Mouse (Mus musculus) stomach, postnatal 0 days (tissue): ENCODE results near the gene Cyb561d2. TPM values are rescaled to one million over a fixed set of nuclear protein-coding genes. Genes with fewer than 3 reads are reported as not detected.

Experiments used
- ATAC-seq: fragments of 200-750 bp; cut with Nextera tagmentation; 2 replicates; pipeline ENCODE4 v1.8.0; 2017; ENCODE audit not compliant: low FRiP score, low TSS enrichment
- DNase-seq: peaks from one replicate; pipeline ENCODE4 v3.0.0-alpha.2; 2016; ENCODE audit warnings: low spot score
- H3K27ac ChIP-seq: fragments of 300-500 bp; sonication (generic); replicated peaks from 2 replicates; pipeline ENCODE4 v1.5.1; 2014; ENCODE audit warnings: mild to moderate bottlenecking, control low read depth
- H3K27me3 ChIP-seq: fragments of 300-500 bp; sonication (generic); 2 replicates; pipeline ENCODE4 v1.6.1; 2014; ENCODE audit warnings: low read length; ENCODE audit not compliant: control insufficient read depth, insufficient read depth
- H3K36me3 ChIP-seq: fragments of 300-500 bp; sonication (generic); 2 replicates; pipeline ENCODE4 v1.6.1; 2014; ENCODE audit warnings: low read length, mixed read lengths; ENCODE audit not compliant: control insufficient read depth, insufficient read depth
- H3K4me1 ChIP-seq: fragments of 300-500 bp; sonication (generic); replicated peaks from 2 replicates; pipeline ENCODE4 v1.6.1; 2014; ENCODE audit warnings: antibody characterized with exemption; ENCODE audit not compliant: control insufficient read depth, insufficient read depth
- H3K4me2 ChIP-seq: fragments of 300-500 bp; sonication (generic); replicated peaks from 2 replicates; pipeline ENCODE4 v1.6.1; 2014; ENCODE audit warnings: low read depth, mild to moderate bottlenecking, control low read depth, moderate library complexity
- H3K4me3 ChIP-seq: fragments of 300-500 bp; sonication (generic); 2 replicates; pipeline ENCODE4 v1.5.1; 2014; ENCODE audit warnings: low read depth, low read length, control low read depth
- H3K9ac ChIP-seq: fragments of 300-500 bp; sonication (generic); 2 replicates; pipeline ENCODE4 v1.6.1; 2014; ENCODE audit warnings: mild to moderate bottlenecking, low read length, control low read depth, mixed read lengths
- H3K9me3 ChIP-seq: fragments of 300-500 bp; sonication (generic); 2 replicates; pipeline ENCODE4 v1.6.1; 2016; ENCODE audit warnings: low read length; ENCODE audit not compliant: control insufficient read depth
- CTCF ChIP-seq: IDR thresholded peaks from 2 replicates; pipeline ENCODE4 v1.5.1; 2016; ENCODE audit warnings: antibody characterized with exemption, low read depth, mild to moderate bottlenecking, moderate library complexity
- EP300 ChIP-seq: optimal IDR thresholded peaks from 2 replicates; pipeline ENCODE3; 2016; ENCODE audit warnings: antibody characterized with exemption
- WGBS: fragments of 180-500 bp; shearing (Covaris S2); extraction: QIAGEN DNeasy Blood & Tissue Kit; methylation state at CpG from one replicate; pipeline ENCODE4 v1.1.7; 2014; 5-methylcytosine and 5-hydroxymethylcytosine counted together
- polyA plus RNA-seq: library from polyadenylated mRNA; unstranded; fragments of >200 nt; fragmentation: Nextera tagmentation; extraction: Ambion mirVana; gene quantifications from 2 replicates; pipeline ENCODE4 v1.2.1, GENCODE M21; 2015

The Cyb561d2 gene
- polyA plus RNA-seq, 1 experiment from 2014 or later, result 28.2 TPM

DNA sequence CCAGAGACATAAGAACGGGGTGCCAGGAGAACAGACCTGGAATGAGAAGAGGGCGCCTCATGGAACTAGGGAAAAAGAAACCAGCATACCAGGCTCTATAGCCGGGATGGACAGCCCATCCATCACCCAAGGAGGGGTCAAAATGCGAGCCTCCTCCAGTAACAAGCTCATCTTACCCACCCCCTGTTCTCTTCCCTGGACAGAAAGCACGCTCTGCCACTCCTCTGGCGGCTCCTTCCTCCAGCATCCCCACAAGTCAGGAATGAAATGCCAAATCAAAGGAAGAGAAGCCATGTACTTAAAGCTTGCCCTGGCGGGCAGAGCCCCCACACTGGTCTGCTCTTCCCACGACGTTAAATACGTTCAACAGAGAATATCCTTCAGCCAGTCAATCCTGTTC lies 988 bp downstream of the Cyb561d2 start:
- H3K27me3 ChIP-seq, result no peaks in the 10 kb centered on the region
- peak overlapping the region; percentile 78 for H3K4me2 ChIP-seq
- H3K27ac ChIP-seq, result no peak overlapping the region
- H3K4me1 ChIP-seq, result peaks cover 5% of the 10 kb centered on the region; the same call in 1 of the 2 replicates
- peaks cover 13% of the 10 kb centered on the region for H3K36me3 ChIP-seq
- whole genome bisulfite sequencing, result 20% methylated on average over 10 of the region's 10 CpGs
- 0 out of 2 replicates have a peak overlapping the region, but pooled peaks have one; percentile 41 for H3K9ac ChIP-seq
- ATAC-seq (no peak), DNase-seq (no peak)
- TF ChIP-seq CTCF (no peak), EP300 (no peak)
- no peaks in the 10 kb centered on the region for H3K9me3 ChIP-seq
- H3K4me3 ChIP-seq, result peak overlapping the region; percentile 63; the same call in 1 of the 2 replicates

DNA sequence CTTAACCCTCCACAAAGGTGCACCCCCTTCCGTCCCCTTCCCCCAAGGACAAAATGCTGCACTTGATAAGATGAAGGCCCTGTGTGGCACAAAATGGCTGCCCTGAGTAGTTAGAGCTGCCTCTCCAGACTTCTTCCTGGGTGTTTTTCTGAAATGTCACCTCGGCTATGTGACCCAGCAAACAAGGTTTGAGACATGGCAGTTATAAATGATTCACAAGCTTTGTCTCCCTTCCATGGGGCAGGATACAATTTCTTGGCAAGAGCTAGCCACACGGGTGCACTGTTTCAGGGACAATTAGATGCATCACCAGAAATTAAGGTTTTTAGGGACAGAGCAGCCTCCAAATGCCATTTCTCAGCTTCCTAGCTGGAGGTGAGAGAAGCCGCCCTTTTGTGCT lies 1.6 kb downstream of the Cyb561d2 start:
- TF ChIP-seq EP300, result no peak
- no peak for TF ChIP-seq CTCF
- H3K4me3 ChIP-seq, result no peak overlapping the region
- H3K4me2 ChIP-seq, result no peak overlapping the region
- 58% methylated on average over 4 of the region's 4 CpGs for WGBS
- DNase-seq (no peak), ATAC-seq (no peak)
- H3K27me3 ChIP-seq, result no peaks in the 10 kb centered on the region
- H3K9ac ChIP-seq, result no peak overlapping the region
- peaks cover 5% of the 10 kb centered on the region; the same call in 1 of the 2 replicates for H3K4me1 ChIP-seq
- peaks cover 13% of the 10 kb centered on the region for H3K36me3 ChIP-seq
- H3K9me3 ChIP-seq, result no peaks in the 10 kb centered on the region
- H3K27ac ChIP-seq, result no peak overlapping the region

DNA sequence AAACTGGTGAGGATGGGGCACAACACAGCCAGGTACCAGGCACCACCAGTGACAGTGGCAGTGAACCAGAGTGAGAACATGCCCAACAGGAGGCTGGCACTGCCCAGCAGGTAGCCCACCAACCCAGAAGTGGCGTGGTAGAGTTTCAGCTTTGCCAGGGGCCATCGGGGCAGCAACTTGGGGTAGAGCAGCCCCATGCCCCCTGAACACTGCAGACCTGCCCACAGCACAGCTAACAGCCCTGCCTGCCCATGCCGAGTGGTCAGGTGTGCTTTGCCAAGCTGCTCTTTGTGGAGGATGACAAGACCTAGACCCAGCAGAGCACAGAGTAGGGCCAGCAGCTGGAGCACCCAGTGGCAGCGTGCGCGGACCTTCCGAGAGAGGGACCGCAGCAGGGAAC lies 2.1 kb downstream of the Cyb561d2 start:
- H3K4me1 ChIP-seq, result peaks cover 8% of the 10 kb centered on the region; the same call in 1 of the 2 replicates
- H3K4me2 ChIP-seq, result no peak overlapping the region
- peaks cover 13% of the 10 kb centered on the region for H3K36me3 ChIP-seq
- H3K9me3 ChIP-seq, result no peaks in the 10 kb centered on the region
- TF ChIP-seq CTCF (no peak), EP300 (no peak)
- no peak overlapping the region for H3K9ac ChIP-seq
- no peak overlapping the region for H3K4me3 ChIP-seq
- DNase-seq (no peak), ATAC-seq (no peak)
- 92% methylated on average over 8 of the region's 8 CpGs for WGBS
- no peak overlapping the region for H3K27ac ChIP-seq
- no peaks in the 10 kb centered on the region for H3K27me3 ChIP-seq

DNA sequence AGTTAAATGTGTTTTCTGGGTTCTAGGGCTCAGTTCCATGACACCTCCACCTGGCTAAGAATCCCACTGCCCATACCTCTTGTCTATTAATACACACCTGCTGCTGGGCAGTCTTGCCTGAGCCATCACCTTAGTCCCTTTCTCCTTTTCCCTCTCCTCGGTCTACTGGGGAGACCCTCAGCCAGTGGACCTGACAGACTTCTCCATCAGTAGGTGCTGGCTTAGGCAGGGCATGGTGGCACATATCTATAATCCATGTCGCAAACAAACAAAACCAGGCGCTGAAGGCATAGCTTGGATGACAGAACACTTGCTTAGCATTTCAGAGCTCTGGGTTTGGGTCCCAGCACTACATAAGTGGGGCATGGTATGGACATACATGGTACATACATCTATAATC lies 3.3 kb downstream of the Cyb561d2 start:
- Histone ChIP-seq H3K4me2 (no peak overlapping the region), H3K27me3 (no peaks in the 10 kb centered on the region), H3K4me1 (peaks cover 8% of the 10 kb centered on the region; the same call in 1 of the 2 replicates), H3K9ac (no peak overlapping the region), H3K36me3 (peaks cover 9% of the 10 kb centered on the region), H3K27ac (no peak overlapping the region), H3K4me3 (no peak overlapping the region), H3K9me3 (no peaks in the 10 kb centered on the region)
- 91% methylated on average over 3 of the region's 3 CpGs for WGBS
- no peak for DNase-seq
- no peak for ATAC-seq
- no peak for TF ChIP-seq EP300
- no peak for TF ChIP-seq CTCF

DNA sequence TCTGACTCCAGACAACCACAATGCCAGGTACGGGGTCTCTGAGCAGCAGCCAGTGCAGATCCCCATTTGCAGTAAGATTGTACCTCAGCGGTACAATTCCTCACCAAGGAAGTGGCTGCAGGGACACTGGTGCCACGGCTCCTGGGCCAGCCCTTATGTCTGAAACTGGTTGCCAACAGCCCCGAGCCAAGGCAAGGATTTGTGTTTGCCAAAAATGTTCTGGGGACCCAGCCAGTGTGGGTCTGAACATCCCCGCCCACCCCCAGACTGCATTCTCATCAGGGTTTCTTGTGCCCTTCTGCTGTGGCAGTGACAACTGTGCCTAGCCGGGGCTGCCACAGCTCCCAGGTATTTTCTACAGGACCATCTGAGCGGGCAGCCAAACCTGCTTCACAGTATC lies 3.8 kb downstream of the Cyb561d2 start:
- H3K27ac ChIP-seq, result no peak overlapping the region
- H3K36me3 ChIP-seq, result peaks cover 9% of the 10 kb centered on the region
- WGBS, result 92% methylated on average over 7 of the region's 7 CpGs
- TF ChIP-seq EP300, result no peak
- TF ChIP-seq CTCF, result no peak
- ATAC-seq (no peak), DNase-seq (no peak)
- peaks cover 8% of the 10 kb centered on the region; the same call in 1 of the 2 replicates for H3K4me1 ChIP-seq
- H3K9me3 ChIP-seq, result no peaks in the 10 kb centered on the region
- H3K9ac ChIP-seq, result no peak overlapping the region
- H3K4me3 ChIP-seq, result no peak overlapping the region
- no peaks in the 10 kb centered on the region for H3K27me3 ChIP-seq
- no peak overlapping the region for H3K4me2 ChIP-seq

DNA sequence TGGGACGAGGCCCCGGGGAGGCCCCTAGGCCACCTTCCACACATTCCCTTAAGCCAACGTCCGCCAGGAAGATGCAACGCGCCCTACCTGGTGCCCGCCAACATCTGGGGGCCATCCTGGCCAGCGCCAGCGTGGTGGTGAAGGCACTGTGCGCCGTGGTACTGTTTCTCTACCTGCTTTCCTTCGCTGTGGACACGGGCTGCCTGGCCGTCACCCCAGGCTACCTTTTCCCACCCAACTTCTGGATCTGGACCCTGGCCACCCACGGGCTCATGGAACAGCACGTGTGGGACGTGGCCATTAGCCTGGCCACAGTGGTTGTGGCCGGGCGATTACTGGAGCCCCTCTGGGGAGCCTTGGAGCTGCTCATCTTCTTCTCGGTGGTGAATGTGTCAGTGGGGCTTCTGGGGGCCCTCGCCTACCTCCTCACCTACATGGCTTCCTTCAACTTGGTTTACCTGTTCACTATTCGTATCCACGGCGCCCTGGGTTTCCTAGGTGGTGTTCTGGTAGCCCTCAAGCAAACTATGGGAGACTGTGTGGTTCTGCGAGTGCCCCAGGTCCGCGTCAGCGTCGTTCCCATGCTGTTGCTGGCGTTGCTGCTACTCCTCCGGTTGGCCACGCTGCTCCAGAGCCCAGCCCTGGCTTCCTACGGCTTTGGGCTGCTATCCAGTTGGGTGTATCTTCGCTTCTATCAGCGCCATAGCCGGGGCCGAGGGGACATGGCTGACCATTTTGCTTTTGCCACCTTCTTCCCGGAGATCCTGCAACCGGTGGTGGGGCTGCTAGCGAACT lies 7.4 kb downstream of the Cyb561d2 start:
- Histone ChIP-seq H3K36me3 (peaks cover 5% of the 10 kb centered on the region; the same call in 1 of the 2 replicates), H3K27ac (peak overlapping the region; percentile 94), H3K9ac (peak overlapping the region; percentile 91), H3K4me2 (peak overlapping the region; percentile 95), H3K9me3 (no peaks in the 10 kb centered on the region), H3K4me1 (peaks cover 8% of the 10 kb centered on the region; the same call in 1 of the 2 replicates), H3K4me3 (peak overlapping the region; percentile 84), H3K27me3 (no peaks in the 10 kb centered on the region)
- peak; percentile 51 for DNase-seq
- ATAC-seq, result no peak
- no peak for TF ChIP-seq CTCF
- no peak for TF ChIP-seq EP300
- under 1% methylated on average over 40 of the region's 40 CpGs for WGBS
